Mouse (Mus musculus) Patski (cell line): Measurements from ENCODE around the gene Shisa7. TPM values are rescaled to one million over a fixed set of nuclear protein-coding genes. Genes with fewer than 3 reads are reported as not detected.
A peak's percentile ranks its signal among the peaks of the same experiment; 100 is the strongest.
"Not testable (repeated sequence)": the region's sequence is repeated elsewhere in the genome, so short reads cannot be mapped to it uniquely, and the experiment has no call there.

Source experiments
- ATAC-seq: fragments of 100-300 bp; one replicate; pipeline ENCODE4 v1.8.0; 2021
- CTCF ChIA-PET: fragments of 350-600 bp; sonication (Branson Sonifier 250); formaldehyde crosslinking; loops from one replicate; lab custom pipeline; 2022; ENCODE audit warnings: inconsistent platforms; lab: Charles Lee
- POLR2A ChIA-PET: fragments of 350-600 bp; sonication (Branson Sonifier 250); formaldehyde crosslinking; loops from one replicate; lab custom pipeline; 2022; ENCODE audit warnings: antibody characterized with exemption, inconsistent platforms; lab: Charles Lee
- DNase-seq: peaks from one replicate; pipeline ENCODE4 v3.0.0-alpha.2; 2011; ENCODE audit warnings: low read depth, low spot score
- H3K27me3 ChIP-seq: fragments of 371-371 bp; one replicate; pipeline ENCODE4 v1.5.1; 2021
- CTCF ChIP-seq: fragments of 100-300 bp; IDR thresholded peaks from one replicate; pipeline ENCODE4 v1.5.1; 2021
- in situ Hi-C: fragments of 300-500 bp; cut with MboI; formaldehyde crosslinking; loops from 3 replicates; pipeline ENCODE4 v1.11.1; 2018; ENCODE audit warnings: low pct_unique_long_range_greater_than_20kb, mixed read lengths
- polyA plus RNA-seq: library from polyadenylated mRNA; unstranded; gene quantifications from one replicate; pipeline ENCODE4 v1.2.3, GENCODE M21; 2021

Gene Shisa7
- polyA plus RNA-seq, 1 experiment from 2014 or later, result 1.9 TPM

DNA sequence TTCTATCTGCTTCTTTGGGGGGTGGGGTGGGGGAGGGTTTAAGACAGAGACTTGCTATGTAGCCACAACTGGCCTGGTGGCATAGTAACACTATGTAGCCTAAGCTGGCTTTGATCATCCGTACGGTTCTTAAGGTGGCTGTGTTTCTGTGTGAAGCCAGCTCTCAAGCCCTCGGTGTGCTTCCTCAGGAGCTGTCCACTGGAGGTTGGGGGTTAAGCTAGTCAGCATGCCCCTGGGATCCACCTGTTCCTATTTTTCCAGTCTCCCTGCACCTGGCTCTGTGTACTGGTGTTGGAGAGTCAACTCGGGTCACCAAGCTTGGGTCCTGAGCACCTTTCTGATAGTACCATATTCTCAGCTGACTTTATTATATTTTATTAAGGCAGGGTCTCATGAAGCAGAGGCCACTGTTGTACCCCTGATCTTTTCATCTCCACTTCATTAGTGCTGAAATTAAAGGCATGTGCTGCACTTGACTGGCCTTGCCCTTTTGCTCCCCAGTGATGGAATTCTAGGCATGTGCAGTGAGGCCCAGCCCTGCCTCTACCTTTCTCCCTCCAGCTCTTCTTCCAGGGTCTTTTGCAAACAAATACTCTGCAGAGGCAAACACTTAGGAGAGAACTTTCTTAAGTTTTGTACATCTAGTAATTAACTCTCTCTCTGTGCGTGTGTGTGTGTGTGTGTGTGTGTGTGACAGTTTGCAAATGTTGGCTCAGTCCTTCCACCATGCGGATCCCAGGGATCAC, 22.2 kb downstream of the Shisa7 start:
- in situ Hi-C loops, result no loop called here
- POLR2A ChIA-PET, result no interaction called here
- no peak for TF ChIP-seq CTCF

DNA sequence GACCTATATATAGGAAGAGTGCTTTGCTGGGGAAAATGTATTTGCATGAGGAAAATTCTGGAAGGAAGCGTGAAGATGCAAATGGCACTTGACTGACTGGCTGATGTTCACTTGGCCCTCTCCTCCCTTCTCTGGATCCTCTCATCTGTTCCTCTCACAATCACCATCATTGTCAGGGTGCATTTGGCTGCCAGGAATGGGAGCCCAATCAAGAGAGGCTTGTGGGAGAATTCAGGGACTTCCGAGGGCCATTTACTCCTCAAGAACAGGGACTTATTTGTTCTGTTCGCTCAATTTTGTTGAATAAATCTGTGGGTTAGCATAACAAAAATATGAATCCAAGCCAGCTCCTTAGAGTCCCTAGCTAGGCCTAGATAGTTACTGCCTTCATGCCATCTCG, 22.8 kb downstream of the Shisa7 start:
- DNase-seq, result no peak

More for the DNA sequence above, 22.2 kb downstream of the Shisa7 start:
- CTCF ChIA-PET, result no interaction called here
- no peaks in the 10 kb centered on the region for H3K27me3 ChIP-seq
- DNase-seq (no peak), ATAC-seq (peak; percentile 35)

DNA sequence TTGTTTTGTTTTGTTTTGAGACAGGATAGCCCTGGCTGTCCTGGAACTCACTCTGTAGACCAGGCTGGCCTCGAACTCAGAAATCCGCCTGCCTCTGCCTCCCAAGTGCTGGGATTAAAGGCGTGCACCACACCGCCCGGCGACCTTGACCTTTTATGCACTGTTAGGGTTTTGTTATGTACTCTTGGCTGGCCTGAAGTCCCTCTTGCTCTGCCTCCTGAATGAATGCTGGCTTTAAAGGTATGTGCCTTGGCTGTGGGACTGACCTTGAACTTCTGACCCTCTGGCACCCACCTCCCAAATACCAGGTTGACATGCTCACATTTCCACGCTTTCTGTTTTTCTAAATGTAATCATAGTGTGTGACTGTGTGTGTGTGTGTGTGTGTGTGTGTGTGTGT, 23.6 kb downstream of the Shisa7 start:
- POLR2A ChIA-PET, H3K27me3 ChIP-seq, DNase-seq, ATAC-seq, in situ Hi-C loops, CTCF ChIA-PET: not testable (repeated sequence)

More for the DNA sequence above, 22.8 kb downstream of the Shisa7 start:
- ChIA-PET POLR2A (no interaction called here), CTCF (no interaction called here)
- ATAC-seq, result no peak
- TF ChIP-seq CTCF, result no peak
- in situ Hi-C loops, result no loop called here
- no peaks in the 10 kb centered on the region for H3K27me3 ChIP-seq

DNA sequence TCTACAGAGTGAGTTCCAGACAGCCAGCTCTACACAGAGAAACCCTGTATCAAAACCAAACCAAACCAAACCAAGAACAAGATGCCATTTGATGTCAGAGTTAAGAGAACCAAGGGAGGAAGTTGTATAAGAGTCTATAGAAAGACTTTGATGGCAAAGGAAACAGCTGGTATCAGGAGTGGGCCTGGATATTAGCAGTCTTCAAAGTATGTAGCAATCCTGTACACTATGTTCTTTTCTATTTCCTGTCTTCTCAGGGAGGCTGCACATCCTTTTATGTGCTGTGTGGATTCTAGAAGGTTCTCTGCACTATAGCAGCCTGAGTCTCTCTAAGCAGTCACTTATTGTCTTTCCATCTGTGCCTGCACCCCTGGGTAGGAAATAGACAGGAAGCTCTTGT, 27.9 kb downstream of the Shisa7 start:
- ATAC-seq (no peak), DNase-seq (no peak)
- in situ Hi-C loops, result no loop called here
- no peak for TF ChIP-seq CTCF
- ChIA-PET POLR2A (no interaction called here), CTCF (interaction anchor here (1.9 kb wide), 1 partner anchor 123 kb away, joined by 5 read pairs; no protein-coding TSS in a partner anchor)
- no peaks in the 10 kb centered on the region for H3K27me3 ChIP-seq

DNA sequence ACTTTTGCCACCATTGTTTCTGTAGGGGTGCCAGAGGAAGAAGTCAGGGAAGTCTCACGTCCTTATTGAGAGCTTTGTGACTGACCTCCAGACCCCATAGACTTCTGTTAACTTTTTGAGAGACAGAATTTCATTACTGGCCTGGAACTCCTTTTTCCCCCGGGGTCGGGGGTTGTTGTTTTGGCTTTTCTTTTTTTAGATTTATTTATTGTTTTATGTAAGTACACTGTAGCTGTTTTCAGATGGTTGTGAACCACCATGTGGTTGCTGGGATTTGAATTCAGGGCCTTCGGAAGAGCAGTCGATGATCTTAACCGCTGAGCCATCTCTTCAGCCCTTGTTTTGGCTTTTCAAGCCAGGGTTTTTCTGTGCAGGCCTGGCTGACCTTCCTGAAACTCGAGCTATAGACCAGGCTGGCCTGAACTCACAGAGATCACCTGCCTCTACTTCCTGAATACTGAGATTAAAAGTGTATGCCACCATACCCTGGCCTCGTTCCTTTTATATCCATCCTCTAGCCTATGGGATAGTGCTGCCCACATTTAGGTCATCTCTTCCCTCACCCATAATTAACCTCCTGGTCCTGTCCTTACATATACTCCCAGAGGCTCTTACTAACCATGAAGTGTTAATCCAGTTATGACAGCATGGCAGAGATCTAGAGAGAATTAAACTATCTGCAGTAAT, 31.2 kb downstream of the Shisa7 start:
- no peak for TF ChIP-seq CTCF
- CTCF ChIA-PET, result interaction anchor here (1.0 to 1.6 kb wide), 3 partner anchors 90 to 103 kb away, joined by 3 to 5 read pairs (median 3); no protein-coding TSS in a partner anchor
- peak; percentile 1 for ATAC-seq
- in situ Hi-C loops, result loop anchor here (5.0 kb wide), 2 partner anchors 104 to 249 kb away; partner anchors contain the start of genes U2af2 and Zfp628
- no peak for DNase-seq
- POLR2A ChIA-PET, result interaction anchor here (1.2 to 1.3 kb wide), 2 partner anchors 11 to 17 kb away, joined by 3 read pairs; no protein-coding TSS in a partner anchor
- H3K27me3 ChIP-seq, result no peaks in the 10 kb centered on the region

DNA sequence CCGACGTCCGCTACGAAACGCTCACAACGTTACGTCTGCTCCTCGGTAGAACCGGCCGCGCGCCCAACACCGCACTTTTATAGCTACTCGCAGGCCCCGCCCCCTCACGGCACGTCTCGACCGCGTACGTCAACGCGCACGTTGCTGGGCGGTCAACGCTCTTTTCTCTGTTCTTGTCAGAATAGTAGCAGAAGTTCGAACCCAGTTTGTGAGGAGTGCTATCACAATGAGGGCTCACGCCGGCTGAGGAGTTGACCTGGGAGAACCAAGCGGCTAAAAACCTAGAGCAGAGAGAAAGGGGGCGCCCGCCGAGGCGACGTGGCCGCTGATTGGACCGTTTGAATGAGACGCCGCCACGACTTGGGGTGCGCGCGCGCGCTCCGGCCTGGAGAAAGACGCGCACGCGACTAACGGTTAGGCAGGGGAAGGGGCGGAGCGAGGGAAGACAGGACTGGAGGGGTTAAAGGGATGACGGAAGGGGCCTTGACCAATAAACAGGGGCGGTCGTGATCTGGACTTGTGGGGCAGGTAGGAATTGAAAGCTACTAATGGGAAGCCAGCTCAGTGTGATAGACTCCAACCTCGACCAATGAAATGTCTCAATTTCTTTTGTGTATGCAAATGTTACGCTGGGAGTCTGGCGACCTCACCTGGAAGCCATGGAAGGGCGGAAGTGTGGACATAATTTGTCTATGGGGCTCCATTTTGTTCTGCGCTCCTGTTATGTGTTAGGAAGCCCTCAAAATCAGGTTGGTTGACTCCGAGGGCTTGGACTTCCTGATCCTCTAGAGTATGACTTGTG, 32.0 kb downstream of the Shisa7 start, which contains the start of gene Ube2s:
Gene Ube2s, minus strand, starts transcription at position 288 of the 802 bp plus-strand sequence.
- no peaks in the 10 kb centered on the region for H3K27me3 ChIP-seq
- DNase-seq, result peak; percentile 97
- in situ Hi-C loops, result loop anchor here (5.0 kb wide), 2 partner anchors 105 to 250 kb away; partner anchors contain the start of genes U2af2 and Zfp628
- POLR2A ChIA-PET, result interaction anchor here (1.1 to 1.3 kb wide), 3 partner anchors 10 to 126 kb away, joined by 3 to 4 read pairs (median 3); no protein-coding TSS in a partner anchor
- CTCF ChIA-PET, result interaction anchor here (0.7 to 1.6 kb wide), 5 partner anchors 90 to 152 kb away, joined by 3 to 5 read pairs (median 3); partner anchors contain the start of gene Sbk2
- ATAC-seq, result peak; percentile 98
- TF ChIP-seq CTCF, result no peak

DNA sequence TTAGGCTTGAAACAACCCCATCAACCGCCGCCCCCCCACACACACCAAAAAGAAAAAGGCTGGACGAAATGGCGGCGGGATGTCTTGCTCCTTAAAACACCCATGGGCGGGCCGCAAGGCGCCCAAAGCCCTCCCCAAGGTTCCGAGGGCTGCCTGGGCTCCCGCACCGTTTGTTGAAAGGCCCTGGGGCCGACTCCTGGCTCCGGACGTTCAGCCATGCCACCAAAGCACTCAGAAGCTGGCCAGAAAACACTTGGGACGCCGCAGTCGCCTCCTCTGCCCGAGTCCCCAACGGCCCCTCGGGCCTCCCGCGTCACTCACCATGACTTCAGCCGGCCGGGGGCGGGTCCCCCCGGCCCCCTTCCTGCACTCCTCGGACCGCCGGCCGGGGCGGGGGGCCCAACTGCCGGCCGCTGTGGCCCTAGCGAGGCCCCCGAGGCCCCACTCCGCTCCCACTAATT, 32.6 kb downstream of the Shisa7 start:
- CTCF ChIA-PET, result interaction anchor here (0.7 to 1.6 kb wide), 3 partner anchors 104 to 152 kb away, joined by 3 to 5 read pairs (median 3); partner anchors contain the start of gene Sbk2
- ATAC-seq (peak; percentile 23), DNase-seq (no peak)
- POLR2A ChIA-PET, result interaction anchor here (1.1 to 1.2 kb wide), 2 partner anchors 9 to 126 kb away, joined by 3 to 4 read pairs; no protein-coding TSS in a partner anchor
- H3K27me3 ChIP-seq, result no peaks in the 10 kb centered on the region
- TF ChIP-seq CTCF, result no peak
- in situ Hi-C loops, result loop anchor here (5.0 kb wide), 2 partner anchors 105 to 250 kb away; partner anchors contain the start of genes U2af2 and Zfp628

DNA sequence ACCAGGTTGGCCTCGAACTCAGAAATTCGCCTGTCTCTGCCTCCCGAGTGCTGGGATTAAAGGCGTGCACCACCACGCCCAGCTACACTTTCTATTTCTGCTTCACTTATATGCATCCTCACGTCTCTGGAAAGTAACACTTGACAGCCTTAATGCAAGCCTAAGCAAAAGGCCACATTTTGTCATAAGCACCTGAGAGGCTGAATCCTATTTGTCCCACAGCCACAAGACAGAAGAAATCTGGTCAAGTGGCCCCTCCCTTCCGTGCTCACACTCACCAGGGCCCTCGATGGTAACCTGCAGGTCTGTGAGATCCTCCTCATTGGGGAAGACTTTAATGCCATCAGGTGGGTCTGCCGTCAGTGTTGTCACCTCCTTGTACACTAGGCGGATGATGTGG, 33.4 kb downstream of the Shisa7 start:
- CTCF ChIA-PET, DNase-seq, ATAC-seq, H3K27me3 ChIP-seq: not testable (repeated sequence)
- in situ Hi-C loops, result loop anchor here (5.0 kb wide), 2 partner anchors 106 to 251 kb away; partner anchors contain the start of genes U2af2 and Zfp628
- POLR2A ChIA-PET, result interaction anchor here (0.5 to 1.1 kb wide), 2 partner anchors 14 to 127 kb away, joined by 3 to 4 read pairs; no protein-coding TSS in a partner anchor

DNA sequence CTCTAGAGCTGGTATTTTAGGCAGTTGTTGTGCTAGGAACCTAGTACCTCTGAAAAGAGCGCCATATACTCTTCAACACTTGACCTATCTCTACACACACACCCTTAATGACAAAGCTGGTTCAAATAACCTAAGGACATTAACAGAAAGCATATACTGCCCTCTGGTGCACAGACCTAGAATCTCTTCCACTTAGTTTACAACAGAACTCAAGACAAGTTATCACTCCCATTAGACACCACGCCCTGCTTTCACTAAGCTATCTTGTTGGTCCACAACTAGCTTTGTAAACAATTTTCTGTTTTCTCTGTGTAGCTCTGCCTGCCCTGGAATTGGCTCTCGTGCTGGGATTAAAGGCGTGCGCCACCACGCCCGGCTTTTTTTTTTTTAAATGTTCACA, 37.8 kb downstream of the Shisa7 start:
- ATAC-seq (peak; percentile 44), DNase-seq (no peak)
- CTCF ChIA-PET, result interaction anchor here (0.8 to 2.2 kb wide), 8 partner anchors 9 to 114 kb away, joined by 3 to 21 read pairs (median 3); no protein-coding TSS in a partner anchor
- POLR2A ChIA-PET, result interaction anchor here (1.2 to 2.2 kb wide), 3 partner anchors 10 to 14 kb away, joined by 3 to 5 read pairs (median 5); partner anchors contain the start of gene Rpl28
- in situ Hi-C loops, result loop anchor here (10.0 kb wide), 2 partner anchors 182 to 252 kb away; no protein-coding TSS in a partner anchor
- TF ChIP-seq CTCF, result peak; percentile 60
- H3K27me3 ChIP-seq, result no peaks in the 10 kb centered on the region
